Mouse (Mus musculus) subcutaneous adipose tissue, adult 2 months (tissue): Measurements from ENCODE around the gene Nthl1. TPM values are rescaled to one million over a fixed set of nuclear protein-coding genes. Genes with fewer than 3 reads are reported as not detected.

Source experiments
- polyA plus RNA-seq: library from polyadenylated mRNA; depleted of rRNA; stranded (reverse); fragments of >200 nt; gene quantifications from 2 replicates; pipeline ENCODE4 v1.2.3, GENCODE M21; 2012; ENCODE audit warnings: low replicate concordance; rRNA removed

Gene Nthl1
- polyA plus RNA-seq, result 21.7 and 22.7 TPM in 2 replicates

DNA sequence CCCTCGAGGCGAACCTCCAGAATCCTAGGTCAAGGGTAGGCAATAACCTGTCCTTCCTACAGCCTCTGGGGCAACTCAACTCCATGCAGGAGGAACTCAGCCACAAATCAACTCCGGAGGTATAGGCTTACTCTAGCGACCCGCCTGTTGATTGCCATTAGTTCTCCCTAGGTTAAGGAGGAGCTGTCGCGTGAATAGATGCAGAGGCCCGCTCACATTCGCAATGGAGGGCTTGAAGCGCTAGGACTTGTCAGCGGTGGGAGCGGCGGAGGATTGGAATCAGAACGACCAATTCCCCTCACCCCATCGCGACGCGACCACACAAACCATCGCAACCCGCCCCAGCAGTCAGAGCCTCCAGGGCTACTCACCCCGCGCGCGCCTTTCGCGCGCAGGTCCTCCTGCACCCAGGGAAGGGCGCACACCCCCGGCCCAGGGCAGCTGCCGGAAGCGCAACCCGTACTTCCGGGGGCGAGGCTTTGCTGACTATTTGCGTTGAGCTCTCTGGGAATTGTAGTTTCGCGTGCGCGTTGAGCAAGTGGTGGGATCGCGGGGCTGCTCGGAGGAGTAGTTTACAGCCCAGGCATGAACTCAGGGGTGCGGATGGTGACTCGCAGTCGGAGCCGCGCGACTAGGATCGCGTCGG, at the start of gene Nthl1, which contains the start of gene Tsc2:
Nthl1 (plus strand) TSS at position 514 of the 646 bp plus-strand sequence.
Tsc2 (minus strand) TSS at position 464 of the 646 bp plus-strand sequence.

DNA sequence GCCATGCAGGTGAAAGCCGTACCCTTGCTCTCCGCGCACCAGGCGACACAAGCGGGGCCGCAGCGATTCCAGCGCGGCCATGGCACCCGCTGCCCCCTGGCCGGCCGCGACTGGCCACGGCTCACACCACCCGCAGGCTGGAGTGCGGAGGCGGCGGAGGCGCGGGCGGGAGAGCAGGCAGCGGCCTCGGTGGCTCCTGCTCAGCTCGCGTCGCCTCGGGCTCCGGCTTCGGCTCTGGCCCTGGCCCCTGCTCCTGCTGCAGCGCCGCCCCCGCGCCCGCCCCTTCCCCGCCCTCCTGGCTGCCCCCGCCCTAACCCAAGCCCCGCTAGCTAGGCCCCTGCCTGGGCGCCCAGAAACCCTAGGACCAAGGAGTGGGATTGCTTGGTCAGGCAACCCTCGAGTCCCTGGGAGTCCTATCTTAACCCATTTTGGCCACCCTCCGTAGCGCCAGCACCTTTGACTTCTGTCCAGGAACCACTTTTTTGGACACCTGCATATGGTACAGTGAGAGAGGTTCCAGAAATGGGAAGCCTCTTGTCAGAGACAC, 17.7 kb downstream of the Nthl1 start, which contains the start of gene Slc9a3r2:
Slc9a3r2 (minus strand) TSS at position 258 of the 547 bp plus-strand sequence.

GRCm38 (mm10) chr17:24658017-24658758, 25.7 kb downstream of the Nthl1 start, which contains the start of gene Npw:
Npw (minus strand) TSS chr17:24658457.

GRCm38 (mm10) chr17:24669545-24670245, 37.2 kb downstream of the Nthl1 start, which contains the start of gene Zfp598:
Zfp598 (plus strand) TSS chr17:24669687.

Other genes with a start within 250 kb of the Nthl1 start
- 66.9 and 162 TPM in 2 replicates for gene Rnps1, start 218.1 kb upstream of the Nthl1 start, polyA plus RNA-seq
- 161 and 217 TPM in 2 replicates for gene Eci1, start 206.0 kb upstream of the Nthl1 start, polyA plus RNA-seq
- gene Dnase1l2, start 189.6 kb upstream of the Nthl1 start, polyA plus RNA-seq, result 6.2 and 11.7 TPM in 2 replicates
- 74.7 and 92.1 TPM in 2 replicates for gene E4f1, start 162.4 kb upstream of the Nthl1 start, polyA plus RNA-seq
- gene Pgp, start 162.3 kb upstream of the Nthl1 start, polyA plus RNA-seq, result 39.2 and 51.2 TPM in 2 replicates
- 0.13 and 0.39 TPM in 2 replicates for gene Bricd5, start 158.8 kb upstream of the Nthl1 start, polyA plus RNA-seq
- gene Mlst8, start 153.6 kb upstream of the Nthl1 start, polyA plus RNA-seq, result 38.1 and 67.3 TPM in 2 replicates
- gene Caskin1, start 144.1 kb upstream of the Nthl1 start, polyA plus RNA-seq, result 0.37 and 3.5 TPM in 2 replicates
- 182 and 282 TPM in 2 replicates for gene Traf7, start 104.7 kb upstream of the Nthl1 start, polyA plus RNA-seq
- 0.34 and 0.81 TPM in 2 replicates for gene Rab26, start 98.5 kb upstream of the Nthl1 start, polyA plus RNA-seq
- gene Pkd1, start 82.8 kb upstream of the Nthl1 start, polyA plus RNA-seq, result 82.6 and 139 TPM in 2 replicates
- 180 and 186 TPM in 2 replicates for gene Tsc2, start 50 bp upstream of the Nthl1 start, polyA plus RNA-seq
- 159 and 182 TPM in 2 replicates for gene Slc9a3r2, start 17.6 kb downstream of the Nthl1 start, polyA plus RNA-seq
- gene Npw, start 25.8 kb downstream of the Nthl1 start, polyA plus RNA-seq, result 0.75 and 0.93 TPM in 2 replicates
- gene Zfp598, start 37.0 kb downstream of the Nthl1 start, polyA plus RNA-seq, result 59.9 and 96.8 TPM in 2 replicates
- 0.24 and 0.55 TPM in 2 replicates for gene Syngr3, start 57.3 kb downstream of the Nthl1 start, polyA plus RNA-seq
- 32.2 and 33.0 TPM in 2 replicates for gene Gfer, start 63.5 kb downstream of the Nthl1 start, polyA plus RNA-seq
- 7.8 and 11.2 TPM in 2 replicates for gene Noxo1, start 63.6 kb downstream of the Nthl1 start, polyA plus RNA-seq
- gene Tbl3, start 75.0 kb downstream of the Nthl1 start, polyA plus RNA-seq, result 62.3 and 93.0 TPM in 2 replicates
- 0.13 and 0.19 TPM in 2 replicates for gene Rnf151, start 85.4 kb downstream of the Nthl1 start, polyA plus RNA-seq
- gene Rps2, start 85.4 kb downstream of the Nthl1 start, polyA plus RNA-seq, result 1,499 and 4,382 TPM in 2 replicates
- 368 and 449 TPM in 2 replicates for gene Ndufb10, start 91.8 kb downstream of the Nthl1 start, polyA plus RNA-seq
- gene Rpl3l, start 95.1 kb downstream of the Nthl1 start, polyA plus RNA-seq, result 0.15 and 0.24 TPM in 2 replicates
- gene Msrb1, start 104.0 kb downstream of the Nthl1 start, polyA plus RNA-seq, result 104 and 170 TPM in 2 replicates
- gene Hs3st6, start 120.3 kb downstream of the Nthl1 start, polyA plus RNA-seq, result 0.80 and 5.6 TPM in 2 replicates
- 0.10 TPM in 1 of 2 replicates, not detected in the other for gene Meiob, start 171.6 kb downstream of the Nthl1 start, polyA plus RNA-seq
- 97.3 and 196 TPM in 2 replicates for gene Hagh, start 207.5 kb downstream of the Nthl1 start, polyA plus RNA-seq
- 10.9 and 14.8 TPM in 2 replicates for gene Fahd1, start 217.7 kb downstream of the Nthl1 start, polyA plus RNA-seq
- 50.0 and 143 TPM in 2 replicates for gene Igfals, start 233.3 kb downstream of the Nthl1 start, polyA plus RNA-seq